Mouse (Mus musculus) G1E (cell line): ENCODE measurements around the gene Gcc2. TPM values are rescaled to one million over a fixed set of nuclear protein-coding genes. Genes with fewer than 3 reads are reported as not detected.
"Not testable (repeated sequence)": the region's sequence is repeated elsewhere in the genome, so short reads cannot be mapped to it uniquely, and the experiment has no call there.

Experiments used
- ATAC-seq: 2 replicates; pipeline ENCODE4 v1.8.0; 2016; ENCODE audit warnings: mild to moderate bottlenecking; ENCODE audit not compliant: insufficient number of reproducible peaks, poor library complexity, low FRiP score, severe bottlenecking; ENCODE audit errors: extremely low read depth
- DNase-seq: peaks from one replicate; pipeline ENCODE4 v3.0.0; 2012; ENCODE audit warnings: low spot score
- H3K27me3 ChIP-seq: 2 replicates; pipeline ENCODE4 v1.6.1; 2012; ENCODE audit warnings: mild to moderate bottlenecking, low read length, inconsistent platforms; ENCODE audit not compliant: insufficient read depth
- H3K36me3 ChIP-seq: replicated peaks from 2 replicates; pipeline ENCODE3; 2012; ENCODE audit warnings: mild to moderate bottlenecking, inconsistent platforms
- H3K4me1 ChIP-seq: 2 replicates; pipeline ENCODE4 v1.6.1; 2012; ENCODE audit warnings: low read depth, low read length, inconsistent platforms, mixed read lengths; ENCODE audit not compliant: insufficient read depth
- H3K4me3 ChIP-seq: 2 replicates; pipeline ENCODE4 v1.5.1; 2012; ENCODE audit warnings: low read depth, mild to moderate bottlenecking, inconsistent platforms, low read length, moderate library complexity, mixed read lengths
- H3K9me3 ChIP-seq: replicated peaks from 2 replicates; pipeline ENCODE4 v1.6.1; 2012; ENCODE audit warnings: inconsistent platforms
- CTCF ChIP-seq: IDR thresholded peaks from 2 replicates; pipeline ENCODE4 v1.5.1; 2012; ENCODE audit warnings: low read depth, low read length, inconsistent platforms, mixed read lengths
- GATA1 ChIP-seq: IDR thresholded peaks from 2 replicates; pipeline ENCODE4 v1.6.1; 2012; ENCODE audit warnings: borderline replicate concordance, low read length, inconsistent platforms, mixed read lengths
- GATA2 ChIP-seq: IDR thresholded peaks from 2 replicates; pipeline ENCODE4 v1.6.1; 2012; ENCODE audit warnings: low read depth, low read length, inconsistent platforms, borderline replicate concordance
- POLR2AphosphoS5 ChIP-seq: IDR thresholded peaks from 2 replicates; pipeline ENCODE4 v1.6.1; 2012; ENCODE audit warnings: low read depth, low read length, inconsistent platforms; ENCODE audit not compliant: insufficient replicate concordance
- TAL1 ChIP-seq: conservative IDR thresholded peaks from 2 replicates; pipeline ENCODE4 v1.6.1; 2012; ENCODE audit warnings: low read depth, low read length, inconsistent platforms, mixed read lengths
- polyA plus RNA-seq: library from polyadenylated mRNA; stranded (reverse); fragments of >175 nt; gene quantifications from 2 replicates; pipeline ENCODE4 v1.2.3, GENCODE M21; 2012
- total RNA-seq, 2 experiments: library from RNA; stranded (forward) in 1 of 2; stranded (reverse) in 1 of 2; fragments of 200-1000 nt in 1 of 2; fragments of >200 nt in 1 of 2; fragmentation: Nextera tagmentation in 1 of 2; gene quantifications; 2 replicates each; pipeline ENCODE4 v1.2.3; 2014 to 2017

The Gcc2 gene
- total and polyA plus RNA-seq, 3 experiments, result 4.5 to 44.7 (median 28.6) TPM

GRCm38 (mm10) chr10:58236613-58237012 is 18.7 kb upstream of the Gcc2 start, which contains the start of gene Gm4981:
Gene Gm4981, minus strand, starts transcription at chr10:58236701.
- Histone ChIP-seq H3K27me3 (no peaks in the 10 kb centered on the region; the same call in 1 of the 2 replicates), H3K4me1 (no peaks in the 10 kb centered on the region), H3K9me3 (peaks cover 7% of the 10 kb centered on the region), H3K4me3 (no peak within 1 kb of the TSS), H3K36me3 (no peaks in the 10 kb centered on the region)
- TF ChIP-seq TAL1 (no peak), GATA2 (no peak)
- no peak for ATAC-seq
- no peak for DNase-seq

- H3K36me3 ChIP-seq, H3K27me3 ChIP-seq, H3K4me3 ChIP-seq, H3K4me1 ChIP-seq, ATAC-seq, H3K9me3 ChIP-seq, DNase-seq: not testable (repeated sequence)
Observed at GRCm38 (mm10) chr10:58238984-58239740, 16.1 kb upstream of the Gcc2 start.

DNA sequence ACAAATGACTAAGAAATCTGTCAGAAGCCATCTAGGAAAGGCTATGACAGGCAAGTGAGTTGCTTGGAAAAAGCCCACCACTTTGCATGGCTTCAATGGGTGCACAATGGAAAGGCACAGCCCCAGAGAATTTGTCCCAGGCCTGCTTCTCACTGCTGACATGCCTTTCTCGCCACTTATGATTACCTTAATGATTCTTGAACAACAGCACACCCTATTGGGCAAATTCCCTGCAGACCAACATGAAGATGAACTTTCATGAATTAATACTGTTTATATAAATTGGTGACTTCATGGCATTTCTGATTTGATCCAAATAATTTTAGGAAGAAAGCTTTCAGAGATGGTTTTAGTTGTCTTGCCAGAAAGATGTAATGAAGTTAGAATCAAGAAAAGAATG is 5.8 kb upstream of the Gcc2 start:
- DNase-seq (no peak), ATAC-seq (no peak)

DNA sequence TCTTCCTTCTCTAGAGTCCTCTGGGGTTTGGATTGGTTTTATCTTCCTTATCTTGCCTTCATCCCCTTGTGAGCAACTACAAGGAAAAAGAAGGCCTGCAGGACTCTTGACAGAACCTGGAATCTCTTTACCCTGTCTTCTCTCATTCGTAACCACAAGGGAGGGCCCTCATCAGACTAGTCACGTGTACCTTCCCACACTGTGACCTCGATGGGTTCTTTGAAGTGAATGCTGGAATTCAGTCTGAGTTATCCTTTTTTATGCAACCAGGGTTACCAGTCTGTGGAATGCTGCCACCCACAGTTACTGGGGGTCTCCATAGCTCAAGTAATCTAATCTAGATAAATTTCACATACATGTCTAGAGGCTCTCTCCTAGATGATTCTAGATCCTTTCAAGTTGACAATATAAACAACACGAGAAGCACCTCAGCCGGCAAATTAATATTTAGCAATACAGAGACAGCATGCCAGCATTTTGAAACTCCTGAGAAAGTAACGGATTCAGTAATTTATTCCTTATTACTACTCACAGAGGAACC is 592 bp upstream of the Gcc2 start:
- TF ChIP-seq GATA2 (no peak), GATA1 (no peak), POLR2AphosphoS5 (no peak), TAL1 (no peak), CTCF (no peak)
- H3K27me3 ChIP-seq, result no peaks in the 10 kb centered on the region
- DNase-seq (no peak), ATAC-seq (no peak)
- no peaks in the 10 kb centered on the region for H3K9me3 ChIP-seq
- H3K36me3 ChIP-seq, result peaks cover 14% of the 10 kb centered on the region
- H3K4me1 ChIP-seq, result peaks cover 5% of the 10 kb centered on the region; the same call in 1 of the 2 replicates
- H3K4me3 ChIP-seq, result peak overlapping the region; percentile 81

More for the DNA sequence above, 5.8 kb upstream of the Gcc2 start:
- Histone ChIP-seq H3K27me3 (no peaks in the 10 kb centered on the region), H3K36me3 (no peaks in the 10 kb centered on the region), H3K4me1 (peaks cover 3% of the 10 kb centered on the region; the same call in 1 of the 2 replicates), H3K9me3 (no peaks in the 10 kb centered on the region), H3K4me3 (no peak overlapping the region)
- TF ChIP-seq GATA2, result no peak

DNA sequence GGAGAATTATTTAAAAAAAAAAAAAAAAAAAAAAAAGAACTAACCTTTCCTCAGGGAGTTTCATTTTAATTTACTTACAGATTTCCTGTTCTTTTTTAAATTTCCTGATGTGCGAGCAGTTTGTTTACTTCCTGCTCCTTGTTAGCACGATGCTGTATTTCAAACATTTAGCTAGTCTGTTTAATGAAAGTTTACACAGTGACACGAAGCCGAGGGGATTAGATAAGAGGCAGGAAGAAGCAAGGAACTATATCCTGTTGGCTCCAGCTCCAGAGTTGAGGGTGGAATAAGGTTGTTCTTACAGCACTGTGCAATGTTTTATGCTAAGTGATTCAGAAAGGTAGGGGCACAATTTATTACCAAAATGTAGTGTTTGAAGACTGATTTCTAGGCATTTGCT is 657 bp downstream of the Gcc2 start:
- Histone ChIP-seq H3K36me3 (peaks cover 18% of the 10 kb centered on the region), H3K9me3 (no peaks in the 10 kb centered on the region), H3K27me3 (no peaks in the 10 kb centered on the region), H3K4me1 (peaks cover 5% of the 10 kb centered on the region; the same call in 1 of the 2 replicates), H3K4me3 (peak overlapping the region; percentile 81)
- TF ChIP-seq GATA2 (no peak), TAL1 (no peak), GATA1 (no peak), CTCF (no peak), POLR2AphosphoS5 (no peak)
- DNase-seq (no peak), ATAC-seq (no peak)

- DNase-seq (no peak), ATAC-seq (no peak)
- no peaks in the 10 kb centered on the region for H3K9me3 ChIP-seq
- no peak overlapping the region for H3K4me3 ChIP-seq
- peaks cover 25% of the 10 kb centered on the region for H3K36me3 ChIP-seq
- H3K4me1 ChIP-seq, result peaks cover 5% of the 10 kb centered on the region; the same call in 1 of the 2 replicates
- TF ChIP-seq TAL1 (no peak), CTCF (no peak), GATA2 (no peak), GATA1 (no peak), POLR2AphosphoS5 (no peak)
- H3K27me3 ChIP-seq, result no peaks in the 10 kb centered on the region
Observed at GRCm38 (mm10) chr10:58258466-58258865, 3.2 kb downstream of the Gcc2 start.

GRCm38 (mm10) chr10:58282238-58282637 is 26.9 kb downstream of the Gcc2 start:
- ATAC-seq (no peak), DNase-seq (no peak)
- Histone ChIP-seq H3K4me3 (no peak overlapping the region), H3K4me1 (no peaks in the 10 kb centered on the region), H3K27me3 (no peaks in the 10 kb centered on the region), H3K9me3 (no peaks in the 10 kb centered on the region), H3K36me3 (peaks cover 41% of the 10 kb centered on the region)
- no peak for TF ChIP-seq CTCF
- no peak for TF ChIP-seq TAL1
- no peak for TF ChIP-seq GATA1
- TF ChIP-seq POLR2AphosphoS5, result no peak
- TF ChIP-seq GATA2, result no peak
